Mouse (Mus musculus) heart, adult 2 months (tissue): Measurements from ENCODE around the gene Adamts18. TPM values are rescaled to one million over a fixed set of nuclear protein-coding genes. Genes with fewer than 3 reads are reported as not detected.
A peak's percentile ranks its signal among the peaks of the same experiment; 100 is the strongest.

Source experiments
- DNase-seq, 2 experiments: peaks; one replicate each; pipeline ENCODE4 v3.0.0; 2021
- H3K27ac ChIP-seq: fragments of 200-600 bp; 2 replicates; pipeline ENCODE4 v1.8.1; 2022
- H3K27me3 ChIP-seq: fragments of 200-500 bp; 2 replicates; pipeline ENCODE4 v1.6.1; 2012; ENCODE audit warnings: mild to moderate bottlenecking, low read length, inconsistent platforms, mixed read lengths; ENCODE audit not compliant: control insufficient read depth, insufficient read depth
- H3K36me3 ChIP-seq: fragments of 200-500 bp; 2 replicates; pipeline ENCODE4 v1.6.1; 2012; ENCODE audit warnings: low read length, inconsistent platforms; ENCODE audit not compliant: control insufficient read depth, insufficient read depth
- H3K4me1 ChIP-seq: fragments of 200-500 bp; 2 replicates; pipeline ENCODE4 v1.6.1; 2011; ENCODE audit warnings: low read length; ENCODE audit not compliant: control insufficient read depth, insufficient read depth
- H3K4me3 ChIP-seq: fragments of 200-600 bp; 2 replicates; pipeline ENCODE4 v1.8.1; 2022
- H3K79me2 ChIP-seq: fragments of 200-500 bp; replicated peaks from 2 replicates; pipeline ENCODE4 v1.6.1; 2012; ENCODE audit warnings: mild to moderate bottlenecking, inconsistent platforms, low read length, moderate library complexity, mixed read lengths; ENCODE audit not compliant: control insufficient read depth, insufficient read depth
- H3K9ac ChIP-seq: fragments of 200-500 bp; 2 replicates; pipeline ENCODE4 v1.6.1; 2012; ENCODE audit warnings: low read depth, mild to moderate bottlenecking, control low read depth, inconsistent platforms, low read length, mixed read lengths
- CTCF ChIP-seq: fragments of 200-600 bp; IDR thresholded peaks from 2 replicates; pipeline ENCODE4 v1.8.1; 2022; ENCODE audit warnings: antibody characterized with exemption, mild to moderate bottlenecking, moderate library complexity
- EP300 ChIP-seq: fragments of 200-500 bp; IDR thresholded peaks from 2 replicates; pipeline ENCODE4 v1.6.1; 2011; ENCODE audit warnings: low read depth, low read length, control low read depth; ENCODE audit not compliant: insufficient read depth
- POLR2A ChIP-seq: fragments of 200-500 bp; IDR thresholded peaks from 2 replicates; pipeline ENCODE4 v1.6.1; 2011; ENCODE audit warnings: mild to moderate bottlenecking, low read depth, low read length, control low read depth; ENCODE audit not compliant: insufficient read depth
- WGBS: fragments of 180-500 bp; shearing (Covaris S2); methylation state at CpG from one replicate; pipeline ENCODE4 v1.1.7; 2018; 5-methylcytosine and 5-hydroxymethylcytosine counted together
- intact Hi-C: fragments of 180-260 bp; cut with DNase I; formaldehyde crosslinking; loops from one replicate; pipeline ENCODE4 v1.15.1; 2025
- long read RNA-seq: library from polyadenylated mRNA; stranded (forward); transcript quantifications from one replicate; pipeline ENCODE4 v2.0.0, GENCODE M21; 2021
- polyA plus RNA-seq: library from polyadenylated mRNA; depleted of rRNA; stranded (reverse); fragments of >200 nt; gene quantifications from 2 replicates; pipeline ENCODE4 v1.2.3, GENCODE M21; 2012; rRNA removed
- total RNA-seq, 2 experiments: library from RNA; stranded (reverse); gene quantifications; 2 replicates each; pipeline ENCODE4 v1.2.3; 2021

The Adamts18 gene
- total RNA-seq: not detected
- polyA plus RNA-seq: 0.04 TPM in 1 of 2 replicates, not detected in the other
- long read RNA-seq: 0 reads

- peaks cover 8% of the 10 kb centered on the region for H3K27me3 ChIP-seq
- H3K36me3 ChIP-seq: no peaks in the 10 kb centered on the region
- H3K79me2 ChIP-seq: no peaks in the 10 kb centered on the region
- no peak for DNase-seq
- intact Hi-C loops: no loop called here
- no peak within 1 kb of the TSS; the same call in 1 of the 2 replicates for H3K9ac ChIP-seq
- peaks cover 2% of the 10 kb centered on the region for H3K4me1 ChIP-seq
- no peak within 1 kb of the TSS for H3K4me3 ChIP-seq
- TF ChIP-seq EP300: no peak
- no peak within 1 kb of the TSS for H3K27ac ChIP-seq
- 2% methylated on average over 32 of the region's 32 CpGs for WGBS
These were observed at the start of gene Adamts18 for GRCm38 (mm10) chr8:113848653-113849135. Adamts18 (minus strand) TSS chr8:113848738.

GRCm38 (mm10) chr8:113896446-113896845, 47.9 kb upstream of the Adamts18 start:
- Histone ChIP-seq H3K27ac (no peak overlapping the region), H3K4me3 (no peak overlapping the region), H3K9ac (no peak overlapping the region), H3K4me1 (peaks cover 1% of the 10 kb centered on the region), H3K79me2 (no peaks in the 10 kb centered on the region), H3K27me3 (no peaks in the 10 kb centered on the region), H3K36me3 (no peaks in the 10 kb centered on the region)
- no peak for TF ChIP-seq CTCF
- no peak for TF ChIP-seq EP300
- no peak for TF ChIP-seq POLR2A
- intact Hi-C loops: no loop called here
- DNase-seq: no peak
- 42% methylated on average over 1 of the region's 1 CpGs for WGBS

GRCm38 (mm10) chr8:113891376-113891775, 42.8 kb upstream of the Adamts18 start:
- 23% methylated on average over 3 of the region's 3 CpGs for WGBS

GRCm38 (mm10) chr8:113886509-113886908, 38.0 kb upstream of the Adamts18 start:
- no peak overlapping the region for H3K27ac ChIP-seq
- 84% methylated on average over 3 of the region's 3 CpGs for WGBS

More at GRCm38 (mm10) chr8:113891376-113891775, 42.8 kb upstream of the Adamts18 start:
- Histone ChIP-seq H3K9ac (no peak overlapping the region), H3K36me3 (no peaks in the 10 kb centered on the region), H3K4me3 (no peak overlapping the region), H3K27me3 (no peaks in the 10 kb centered on the region), H3K4me1 (peaks cover 1% of the 10 kb centered on the region), H3K27ac (no peak overlapping the region), H3K79me2 (no peaks in the 10 kb centered on the region)
- no peak for TF ChIP-seq CTCF
- TF ChIP-seq EP300: no peak
- no peak for TF ChIP-seq POLR2A
- intact Hi-C loops: no loop called here
- peak in 1 of 2 experiments; percentile 41 for DNase-seq

GRCm38 (mm10) chr8:113885101-113885500, 36.6 kb upstream of the Adamts18 start:
- DNase-seq: no peak
- intact Hi-C loops: no loop called here
- H3K27ac ChIP-seq: no peak overlapping the region

More at GRCm38 (mm10) chr8:113886509-113886908, 38.0 kb upstream of the Adamts18 start:
- Histone ChIP-seq H3K27me3 (no peaks in the 10 kb centered on the region), H3K4me3 (no peak overlapping the region), H3K79me2 (no peaks in the 10 kb centered on the region), H3K9ac (no peak overlapping the region), H3K36me3 (no peaks in the 10 kb centered on the region), H3K4me1 (no peaks in the 10 kb centered on the region)
- DNase-seq: no peak
- intact Hi-C loops: no loop called here
- TF ChIP-seq EP300 (no peak), CTCF (no peak), POLR2A (no peak)

GRCm38 (mm10) chr8:113883994-113884393, 35.5 kb upstream of the Adamts18 start:
- H3K4me1 ChIP-seq: no peaks in the 10 kb centered on the region
- no peaks in the 10 kb centered on the region for H3K36me3 ChIP-seq
- H3K9ac ChIP-seq: no peak overlapping the region
- TF ChIP-seq POLR2A (no peak), EP300 (no peak), CTCF (no peak)
- no peak overlapping the region for H3K27ac ChIP-seq
- H3K79me2 ChIP-seq: no peaks in the 10 kb centered on the region
- no peaks in the 10 kb centered on the region for H3K27me3 ChIP-seq
- 39% methylated on average over 7 of the region's 7 CpGs for WGBS
- H3K4me3 ChIP-seq: no peak overlapping the region
- intact Hi-C loops: no loop called here
- no peak for DNase-seq

More at GRCm38 (mm10) chr8:113885101-113885500, 36.6 kb upstream of the Adamts18 start:
- Histone ChIP-seq H3K79me2 (no peaks in the 10 kb centered on the region), H3K36me3 (no peaks in the 10 kb centered on the region), H3K4me3 (no peak overlapping the region), H3K9ac (no peak overlapping the region), H3K4me1 (no peaks in the 10 kb centered on the region), H3K27me3 (no peaks in the 10 kb centered on the region)
- TF ChIP-seq POLR2A (no peak), EP300 (no peak), CTCF (no peak)
- WGBS: 44% methylated on average over 2 of the region's 2 CpGs
